Mouse (Mus musculus) lung, embryonic 14.5 days (tissue): ENCODE results near the gene Klrg2. TPM values are rescaled to one million over a fixed set of nuclear protein-coding genes. Genes with fewer than 3 reads are reported as not detected.

Source experiments
- ATAC-seq: fragments of 200-750 bp; cut with Nextera tagmentation; 2 replicates; pipeline ENCODE4 v1.8.0; 2017; ENCODE audit warnings: mild to moderate bottlenecking, moderate TSS enrichment, moderate library complexity; ENCODE audit not compliant: insufficient read depth
- DNase-seq: peaks from one replicate; pipeline ENCODE4 v3.0.0-alpha.2; 2015
- H3K27ac ChIP-seq: fragments of 300-500 bp; sonication (generic); 2 replicates; pipeline ENCODE4 v1.5.1; 2014; ENCODE audit warnings: low read depth, mild to moderate bottlenecking, moderate library complexity
- H3K27me3 ChIP-seq: fragments of 300-500 bp; sonication (generic); 2 replicates; pipeline ENCODE4 v1.6.1; 2014; ENCODE audit warnings: low read length, control low read depth; ENCODE audit not compliant: insufficient read depth
- H3K36me3 ChIP-seq: fragments of 300-500 bp; sonication (generic); 2 replicates; pipeline ENCODE4 v1.6.1; 2014; ENCODE audit warnings: control low read depth; ENCODE audit not compliant: insufficient read depth
- H3K4me1 ChIP-seq: fragments of 300-500 bp; sonication (generic); 2 replicates; pipeline ENCODE4 v1.6.1; 2014; ENCODE audit warnings: antibody characterized with exemption, control low read depth; ENCODE audit not compliant: insufficient read depth
- H3K4me2 ChIP-seq: fragments of 300-500 bp; sonication (generic); 2 replicates; pipeline ENCODE4 v1.6.1; 2014; ENCODE audit warnings: mild to moderate bottlenecking
- H3K4me3 ChIP-seq: fragments of 300-500 bp; sonication (generic); 2 replicates; pipeline ENCODE4 v1.5.1; 2014; ENCODE audit warnings: low read depth, low read length
- H3K9ac ChIP-seq: fragments of 300-500 bp; sonication (generic); 2 replicates; pipeline ENCODE4 v1.6.1; 2014
- H3K9me3 ChIP-seq: fragments of 300-500 bp; sonication (generic); 2 replicates; pipeline ENCODE4 v1.6.1; 2016; ENCODE audit warnings: low read depth, low read length, control low read depth
- CTCF ChIP-seq: IDR thresholded peaks from 2 replicates; pipeline ENCODE4 v1.5.1; 2016; ENCODE audit warnings: antibody characterized with exemption, low read depth
- WGBS: fragments of 180-500 bp; shearing (Covaris S2); extraction: QIAGEN DNeasy Blood & Tissue Kit; methylation state at CpG from one replicate; pipeline ENCODE4 v1.1.7; 2014; 5-methylcytosine and 5-hydroxymethylcytosine counted together
- polyA plus RNA-seq: library from polyadenylated mRNA; unstranded; fragments of >200 nt; fragmentation: Nextera tagmentation; extraction: Ambion mirVana; gene quantifications from 2 replicates; pipeline ENCODE4 v1.2.1, GENCODE M21; 2014

Gene Klrg2
- polyA plus RNA-seq, 1 experiment from 2014 or later, result 0.42 TPM

DNA sequence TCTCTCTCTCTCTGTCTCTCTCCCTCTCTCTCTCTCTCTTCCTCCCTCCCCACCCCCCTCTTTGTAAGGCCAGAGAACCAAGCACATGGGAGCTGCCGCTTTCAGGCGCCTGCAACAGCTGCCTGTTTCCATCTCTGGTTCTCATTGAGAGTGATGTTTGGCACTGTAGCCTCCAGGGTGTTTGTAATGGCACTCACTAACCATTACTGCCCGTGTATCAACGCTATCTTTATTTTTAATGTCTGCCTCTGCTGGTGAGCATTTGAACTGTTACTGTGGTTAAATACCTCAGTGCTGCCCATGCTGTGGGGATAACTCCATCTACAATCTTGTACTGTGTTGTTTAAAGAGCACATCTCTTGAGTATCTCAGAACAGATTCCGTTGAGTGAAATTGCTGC, 4.6 kb upstream of the Klrg2 start:
- 45% methylated on average over 5 of the region's 5 CpGs for WGBS
- Histone ChIP-seq H3K9me3 (no peaks in the 10 kb centered on the region), H3K4me3 (no peak overlapping the region), H3K4me1 (no peaks in the 10 kb centered on the region), H3K36me3 (no peaks in the 10 kb centered on the region), H3K27me3 (peaks cover 56% of the 10 kb centered on the region), H3K4me2 (no peak overlapping the region), H3K9ac (no peak overlapping the region), H3K27ac (no peak overlapping the region)
- no peak for ATAC-seq
- DNase-seq, result peak; percentile 16
- peak; percentile 36 for TF ChIP-seq CTCF

- H3K27ac ChIP-seq, result no peak overlapping the region
- ATAC-seq (no peak), DNase-seq (no peak)
- no peak overlapping the region for H3K4me2 ChIP-seq
- H3K27me3 ChIP-seq, result peaks cover 60% of the 10 kb centered on the region
- TF ChIP-seq CTCF, result no peak
- no peaks in the 10 kb centered on the region for H3K9me3 ChIP-seq
- H3K9ac ChIP-seq, result no peak overlapping the region
- H3K4me3 ChIP-seq, result no peak overlapping the region
- H3K4me1 ChIP-seq, result no peaks in the 10 kb centered on the region
- no peaks in the 10 kb centered on the region for H3K36me3 ChIP-seq
- 65% methylated on average over 5 of the region's 5 CpGs for WGBS
Measured at GRCm38 (mm10) chr6:38641228-38641627, 4.2 kb upstream of the Klrg2 start.

DNA sequence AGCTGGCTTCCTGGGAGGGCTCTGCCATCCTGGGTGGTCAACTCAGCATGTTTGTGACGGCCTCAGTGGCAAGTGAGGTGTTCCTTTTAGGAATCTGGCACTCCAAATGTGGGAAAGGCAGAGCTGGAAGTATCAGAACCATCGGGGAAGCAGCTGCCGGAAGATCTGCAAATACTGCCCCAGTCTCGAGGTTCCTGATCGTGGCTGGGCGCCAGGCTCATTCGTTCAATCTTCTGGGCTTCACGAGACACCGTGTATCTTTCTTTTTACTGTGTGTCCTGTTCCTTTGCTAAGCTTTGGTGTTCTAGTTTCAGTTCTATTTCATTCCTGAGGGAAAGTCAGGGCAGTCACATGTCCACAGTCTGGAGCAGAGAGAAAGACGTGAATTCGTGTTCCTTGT, 3.4 kb upstream of the Klrg2 start:
- no peak for TF ChIP-seq CTCF
- Histone ChIP-seq H3K36me3 (no peaks in the 10 kb centered on the region), H3K27me3 (peaks cover 69% of the 10 kb centered on the region), H3K4me3 (no peak overlapping the region), H3K27ac (no peak overlapping the region), H3K4me1 (no peaks in the 10 kb centered on the region), H3K9ac (no peak overlapping the region), H3K4me2 (no peak overlapping the region), H3K9me3 (no peaks in the 10 kb centered on the region)
- WGBS, result 46% methylated on average over 11 of the region's 11 CpGs
- DNase-seq (peak; percentile 5), ATAC-seq (no peak)

DNA sequence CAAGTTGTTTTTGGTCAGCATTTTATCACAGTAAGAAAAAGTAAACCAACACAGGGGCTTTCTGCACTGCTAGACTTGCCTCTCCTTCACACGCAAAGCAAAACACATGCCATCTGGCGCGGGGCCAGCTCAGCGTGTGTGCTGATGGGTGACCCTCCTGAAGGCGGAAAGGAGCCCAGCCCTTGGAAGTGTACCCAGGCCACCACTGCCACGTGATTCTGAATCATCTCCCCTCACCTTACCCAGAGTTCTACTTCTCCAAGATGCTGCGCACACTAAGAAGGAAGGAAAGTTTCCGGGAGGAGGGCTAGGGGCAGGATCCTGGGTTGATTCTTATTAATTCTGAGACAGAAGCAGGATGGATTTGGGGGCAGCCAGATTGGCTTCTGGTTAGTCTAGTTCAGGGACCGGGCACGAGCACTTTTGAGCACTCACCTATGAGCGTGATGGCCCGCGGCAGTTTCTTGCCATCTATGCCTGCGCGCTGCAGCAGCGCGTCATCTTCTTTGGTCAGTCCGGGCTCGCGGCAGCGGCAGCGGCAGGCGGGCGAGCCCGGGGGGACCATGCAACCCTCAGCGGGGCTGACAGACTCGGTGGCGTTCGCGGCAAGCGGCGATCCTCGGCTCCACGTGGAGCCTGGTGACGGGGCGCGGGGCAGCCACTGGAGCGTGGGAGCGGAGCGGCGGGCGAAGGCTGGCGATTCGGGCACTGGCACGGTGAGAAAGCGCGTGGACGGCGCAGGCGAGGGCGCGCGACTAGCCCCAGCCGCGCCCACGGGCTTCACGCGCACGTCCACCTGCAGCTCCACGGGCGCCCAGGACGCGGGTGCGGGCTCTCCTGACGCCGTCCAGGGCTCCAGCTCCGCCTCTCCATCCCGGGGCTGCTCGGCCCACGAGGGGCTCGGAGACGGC, 846 bp downstream of the Klrg2 start:
- TF ChIP-seq CTCF, result no peak
- H3K4me1 ChIP-seq, result no peaks in the 10 kb centered on the region
- peak; percentile 81 for ATAC-seq
- peak overlapping the region; percentile 50 for H3K4me3 ChIP-seq
- H3K27ac ChIP-seq, result no peak overlapping the region
- H3K36me3 ChIP-seq, result no peaks in the 10 kb centered on the region
- 2% methylated on average over 61 of the region's 72 CpGs for WGBS
- H3K4me2 ChIP-seq, result peak overlapping the region; percentile 98
- peaks cover 69% of the 10 kb centered on the region for H3K27me3 ChIP-seq
- peak; percentile 79 for DNase-seq
- peak overlapping the region; percentile 42 for H3K9ac ChIP-seq
- H3K9me3 ChIP-seq, result no peaks in the 10 kb centered on the region

GRCm38 (mm10) chr6:38634461-38634860, 2.6 kb downstream of the Klrg2 start:
- no peaks in the 10 kb centered on the region for H3K36me3 ChIP-seq
- no peak overlapping the region for H3K27ac ChIP-seq
- peaks cover 52% of the 10 kb centered on the region for H3K27me3 ChIP-seq
- H3K9ac ChIP-seq, result no peak overlapping the region
- TF ChIP-seq CTCF, result no peak
- H3K4me1 ChIP-seq, result no peaks in the 10 kb centered on the region
- H3K4me2 ChIP-seq, result no peak overlapping the region
- no peak overlapping the region for H3K4me3 ChIP-seq
- 82% methylated on average over 8 of the region's 8 CpGs for WGBS
- H3K9me3 ChIP-seq, result no peaks in the 10 kb centered on the region
- DNase-seq, result no peak
- no peak for ATAC-seq

DNA sequence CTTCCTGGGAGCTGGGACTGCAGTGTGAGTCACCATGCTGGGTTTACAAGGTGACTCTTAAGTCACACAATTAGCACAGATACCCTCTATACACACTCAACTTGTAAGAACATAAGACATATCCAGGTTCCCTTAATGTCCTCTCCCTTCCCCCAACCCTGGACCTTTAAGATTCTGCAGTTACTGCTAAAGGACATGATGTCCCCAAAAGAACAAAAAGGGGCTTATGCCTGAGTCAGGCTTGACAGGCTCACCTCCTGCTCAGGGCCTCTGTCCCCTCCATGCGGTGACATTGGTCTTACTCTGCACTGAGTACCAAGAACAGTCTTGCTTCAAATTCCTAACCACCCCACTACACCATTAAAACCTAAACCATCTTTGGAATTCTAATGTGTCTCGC, 4.2 kb downstream of the Klrg2 start:
- Histone ChIP-seq H3K9ac (no peak overlapping the region), H3K4me3 (no peak overlapping the region), H3K36me3 (no peaks in the 10 kb centered on the region), H3K4me1 (no peaks in the 10 kb centered on the region), H3K27me3 (peaks cover 40% of the 10 kb centered on the region), H3K9me3 (no peaks in the 10 kb centered on the region), H3K4me2 (no peak overlapping the region), H3K27ac (no peak overlapping the region)
- 88% methylated on average over 2 of the region's 2 CpGs for WGBS
- no peak for TF ChIP-seq CTCF
- no peak for DNase-seq
- ATAC-seq, result no peak

GRCm38 (mm10) chr6:38629556-38629955, 7.5 kb downstream of the Klrg2 start:
- no peak overlapping the region for H3K9ac ChIP-seq
- no peak for DNase-seq
- ATAC-seq, result no peak
- H3K36me3 ChIP-seq, result no peaks in the 10 kb centered on the region
- TF ChIP-seq CTCF, result no peak
- H3K4me1 ChIP-seq, result no peaks in the 10 kb centered on the region
- H3K4me2 ChIP-seq, result no peak overlapping the region
- H3K4me3 ChIP-seq, result no peak overlapping the region
- no peaks in the 10 kb centered on the region for H3K9me3 ChIP-seq
- 94% methylated on average over 1 of the region's 1 CpGs for WGBS
- no peak overlapping the region for H3K27ac ChIP-seq
- H3K27me3 ChIP-seq, result peaks cover 7% of the 10 kb centered on the region
